Mouse (Mus musculus): ENCODE data around the gene Zfp1. TPM values are rescaled to one million over a fixed set of nuclear protein-coding genes. Genes with fewer than 3 reads are reported as not detected.

The Zfp1 gene
- total and polyA plus RNA-seq, 2 experiments from 2014 or later = 18.1 to 22.7 TPM

- Histone ChIP-seq H3K9me3 (ENCODE audit: low read length) (no peaks in the 10 kb centered on the region), H3K36me3 (ENCODE audit: insufficient read depth, low read length) (no peaks in the 10 kb centered on the region; the same call in 1 of the 2 replicates), H3K27me3 (ENCODE audit: insufficient read depth, low read length) (no peaks in the 10 kb centered on the region), H3K4me2 (ENCODE audit: low read depth, low read length, poor library complexity, severe bottlenecking) (no peak overlapping the region), H3K9ac (replicated peaks; ENCODE audit: low read length, poor library complexity, severe bottlenecking) (no peak overlapping the region), H3K4me1 (ENCODE audit: insufficient read depth, low read length) (no peaks in the 10 kb centered on the region), H3K4me3 (ENCODE audit: low read depth, low read length) (no peak overlapping the region), H3K27ac (ENCODE audit: low read depth, low read length) (no peak overlapping the region)
- TF ChIP-seq CTCF (IDR thresholded peaks at IDR 0.05) = no peak
- DNase-seq (ENCODE audit: low spot score) = no peak
- ATAC-seq (ENCODE audit: low FRiP score) = no peak
- WGBS = 84% methylated on average over 5 of the region's 5 CpGs
Measured at GRCm38 (mm10) chr8:111613181-111613580, 30.0 kb upstream of the Zfp1 start.

DNA sequence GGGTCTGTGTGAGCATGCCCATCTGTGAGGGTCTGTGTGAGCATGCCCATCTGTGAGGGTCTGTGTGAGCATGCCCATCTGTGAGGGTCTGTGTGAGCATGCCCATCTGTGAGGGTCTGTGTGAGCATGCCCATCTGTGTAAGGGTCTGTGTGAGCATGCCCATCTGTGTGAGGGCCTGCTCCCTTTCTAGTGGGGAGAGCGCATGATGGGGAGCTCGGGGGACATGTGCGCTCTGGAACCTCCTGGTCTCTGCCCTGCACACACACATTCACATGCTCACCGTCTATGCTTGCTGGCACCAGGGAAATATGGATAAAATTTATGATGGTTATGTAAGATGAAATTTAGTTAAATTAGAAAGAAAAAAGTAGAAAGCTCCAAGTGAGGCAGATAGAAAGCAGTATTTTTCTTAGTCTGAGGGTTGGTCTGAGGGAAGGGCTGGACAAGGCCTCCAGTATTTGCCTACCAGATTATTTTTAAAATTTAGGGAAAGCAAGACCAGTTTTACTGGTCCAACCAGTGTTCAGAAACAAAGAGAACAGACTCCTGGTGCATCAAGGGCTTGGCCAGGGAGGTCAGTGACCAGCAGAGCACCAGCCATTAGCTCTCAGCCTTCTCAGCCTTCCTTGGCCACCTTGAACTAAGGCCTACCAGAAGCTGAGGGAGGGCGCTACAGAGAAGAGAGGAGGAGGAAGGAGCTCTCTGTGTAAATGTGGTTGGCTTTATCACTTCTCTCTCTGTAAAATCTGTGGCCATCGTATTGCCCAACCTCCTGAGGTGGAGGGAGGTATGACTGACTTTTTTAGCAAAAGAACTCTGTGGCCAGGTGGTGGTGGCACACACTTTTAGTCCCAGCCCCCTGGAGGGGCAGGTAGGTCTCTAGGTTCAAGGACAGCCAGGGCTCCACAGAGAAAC, 28.2 kb upstream of the Zfp1 start:
- no peaks in the 10 kb centered on the region for H3K4me1 ChIP-seq (ENCODE audit: insufficient read depth, low read length)
- no peak for DNase-seq (ENCODE audit: low spot score)
- H3K9ac ChIP-seq (replicated peaks; ENCODE audit: low read length, poor library complexity, severe bottlenecking) = no peak overlapping the region
- H3K27me3 ChIP-seq (ENCODE audit: insufficient read depth, low read length) = no peaks in the 10 kb centered on the region
- H3K27ac ChIP-seq (ENCODE audit: low read depth, low read length) = no peak overlapping the region
- WGBS = 89% methylated on average over 6 of the region's 6 CpGs
- H3K4me3 ChIP-seq (ENCODE audit: low read depth, low read length) = no peak overlapping the region
- no peak for TF ChIP-seq CTCF (IDR thresholded peaks at IDR 0.05)
- H3K36me3 ChIP-seq (ENCODE audit: insufficient read depth, low read length) = peaks cover 5% of the 10 kb centered on the region; the same call in 1 of the 2 replicates
- no peak overlapping the region for H3K4me2 ChIP-seq (ENCODE audit: low read depth, low read length, poor library complexity, severe bottlenecking)
- ATAC-seq (ENCODE audit: low FRiP score) = no peak
- no peaks in the 10 kb centered on the region for H3K9me3 ChIP-seq (ENCODE audit: low read length)

DNA sequence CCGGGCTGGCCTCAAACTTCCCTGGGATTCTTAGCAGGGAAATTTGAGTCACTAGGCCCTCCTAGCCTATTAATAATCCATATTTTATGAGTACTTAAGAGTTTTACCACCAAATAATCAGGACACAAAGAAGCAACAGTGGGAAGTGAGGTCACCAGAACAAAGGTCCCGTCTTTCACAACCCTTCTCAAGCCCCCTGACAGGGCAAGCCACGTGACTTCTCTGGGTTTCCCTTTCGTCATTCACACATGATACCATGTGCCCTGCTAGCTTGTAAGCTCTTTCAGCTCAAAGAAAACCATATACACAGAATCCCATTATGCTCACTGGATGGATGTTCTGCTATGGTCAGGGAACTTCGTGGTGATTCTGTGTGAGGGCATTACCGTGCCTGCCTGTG, 25.4 kb upstream of the Zfp1 start:
- no peak for ATAC-seq (ENCODE audit: low FRiP score)
- 41% methylated on average over 6 of the region's 6 CpGs for WGBS
- no peak for DNase-seq (ENCODE audit: low spot score)
- peaks cover 12% of the 10 kb centered on the region for H3K36me3 ChIP-seq (ENCODE audit: insufficient read depth, low read length)
- H3K9me3 ChIP-seq (ENCODE audit: low read length) = no peaks in the 10 kb centered on the region
- H3K4me2 ChIP-seq (ENCODE audit: low read depth, low read length, poor library complexity, severe bottlenecking) = no peak overlapping the region
- H3K27me3 ChIP-seq (ENCODE audit: insufficient read depth, low read length) = no peaks in the 10 kb centered on the region
- H3K4me1 ChIP-seq (ENCODE audit: insufficient read depth, low read length) = no peaks in the 10 kb centered on the region
- H3K4me3 ChIP-seq (ENCODE audit: low read depth, low read length) = no peak overlapping the region
- H3K27ac ChIP-seq (ENCODE audit: low read depth, low read length) = no peak overlapping the region
- H3K9ac ChIP-seq (replicated peaks; ENCODE audit: low read length, poor library complexity, severe bottlenecking) = no peak overlapping the region
- TF ChIP-seq CTCF (IDR thresholded peaks at IDR 0.05) = no peak

DNA sequence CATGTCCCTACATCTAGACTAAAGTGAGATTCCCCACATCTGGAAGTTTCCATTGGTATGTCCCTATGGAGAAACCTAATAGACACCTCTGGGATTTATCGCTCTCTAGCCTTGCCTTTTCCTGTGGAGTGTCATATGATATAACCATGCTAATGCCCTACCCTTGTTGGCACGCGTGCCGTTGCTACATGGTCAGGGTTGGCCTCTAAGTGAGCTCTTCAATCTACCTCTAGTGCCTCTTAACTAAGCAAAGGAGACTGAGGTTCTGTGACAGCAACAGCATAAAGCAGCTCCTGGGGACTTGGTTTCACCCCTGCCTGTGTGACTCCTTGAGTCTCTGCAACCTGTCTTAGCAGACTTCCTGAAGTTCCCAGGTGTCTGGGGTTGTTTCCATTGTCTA, 24.9 kb upstream of the Zfp1 start:
- H3K27me3 ChIP-seq (ENCODE audit: insufficient read depth, low read length) = no peaks in the 10 kb centered on the region
- H3K27ac ChIP-seq (ENCODE audit: low read depth, low read length) = no peak overlapping the region
- no peak overlapping the region for H3K4me3 ChIP-seq (ENCODE audit: low read depth, low read length)
- WGBS = 94% methylated on average over 4 of the region's 4 CpGs
- no peak for TF ChIP-seq CTCF (IDR thresholded peaks at IDR 0.05)
- ATAC-seq (ENCODE audit: low FRiP score) (no peak), DNase-seq (ENCODE audit: low spot score) (no peak)
- H3K4me2 ChIP-seq (ENCODE audit: low read depth, low read length, poor library complexity, severe bottlenecking) = no peak overlapping the region
- H3K9ac ChIP-seq (replicated peaks; ENCODE audit: low read length, poor library complexity, severe bottlenecking) = no peak overlapping the region
- no peaks in the 10 kb centered on the region for H3K9me3 ChIP-seq (ENCODE audit: low read length)
- H3K4me1 ChIP-seq (ENCODE audit: insufficient read depth, low read length) = no peaks in the 10 kb centered on the region
- H3K36me3 ChIP-seq (ENCODE audit: insufficient read depth, low read length) = peaks cover 12% of the 10 kb centered on the region

GRCm38 (mm10) chr8:111619936-111620335, 23.3 kb upstream of the Zfp1 start:
- Histone ChIP-seq H3K4me2 (ENCODE audit: low read depth, low read length, poor library complexity, severe bottlenecking) (no peak overlapping the region), H3K27ac (ENCODE audit: low read depth, low read length) (no peak overlapping the region), H3K9ac (replicated peaks; ENCODE audit: low read length, poor library complexity, severe bottlenecking) (no peak overlapping the region), H3K4me1 (ENCODE audit: insufficient read depth, low read length) (no peaks in the 10 kb centered on the region), H3K36me3 (ENCODE audit: insufficient read depth, low read length) (peaks cover 17% of the 10 kb centered on the region), H3K27me3 (ENCODE audit: insufficient read depth, low read length) (no peaks in the 10 kb centered on the region), H3K4me3 (ENCODE audit: low read depth, low read length) (no peak overlapping the region), H3K9me3 (ENCODE audit: low read length) (no peaks in the 10 kb centered on the region)
- 67% methylated on average over 1 of the region's 1 CpGs for WGBS
- ATAC-seq (ENCODE audit: low FRiP score) = no peak
- TF ChIP-seq CTCF (IDR thresholded peaks at IDR 0.05) = no peak
- no peak for DNase-seq (ENCODE audit: low spot score)

GRCm38 (mm10) chr8:111622104-111622503, 21.1 kb upstream of the Zfp1 start:
- DNase-seq (ENCODE audit: low spot score) (no peak), ATAC-seq (ENCODE audit: low FRiP score) (no peak)
- Histone ChIP-seq H3K4me2 (ENCODE audit: low read depth, low read length, poor library complexity, severe bottlenecking) (no peak overlapping the region), H3K27me3 (ENCODE audit: insufficient read depth, low read length) (no peaks in the 10 kb centered on the region), H3K4me3 (ENCODE audit: low read depth, low read length) (no peak overlapping the region), H3K9ac (replicated peaks; ENCODE audit: low read length, poor library complexity, severe bottlenecking) (no peak overlapping the region), H3K27ac (ENCODE audit: low read depth, low read length) (no peak overlapping the region), H3K9me3 (ENCODE audit: low read length) (no peaks in the 10 kb centered on the region), H3K36me3 (ENCODE audit: insufficient read depth, low read length) (peaks cover 17% of the 10 kb centered on the region), H3K4me1 (ENCODE audit: insufficient read depth, low read length) (no peaks in the 10 kb centered on the region)
- TF ChIP-seq CTCF (IDR thresholded peaks at IDR 0.05) = no peak
- WGBS = 57% methylated on average over 3 of the region's 3 CpGs

Measured in midbrain, postnatal 0 days (tissue).